Mouse (Mus musculus): ENCODE results near the gene Olfr15.
A peak's percentile ranks its signal among the peaks of the same experiment; 100 is the strongest.
"Not testable (repeated sequence)": the region's sequence is repeated elsewhere in the genome, so short reads cannot be mapped to it uniquely, and the experiment has no call there.

Gene Olfr15

GRCm38 (mm10) chr16:3830588-3831109 is at the start of gene Olfr15:
Olfr15 (plus strand) TSS chr16:3830878.
- DNase-seq (ENCODE audit: low read depth, low spot score): no peak

- no peak for DNase-seq (ENCODE audit: low read depth, low spot score)
Observed at GRCm38 (mm10) chr16:3781237-3781636, 49.4 kb upstream of the Olfr15 start.

DNA sequence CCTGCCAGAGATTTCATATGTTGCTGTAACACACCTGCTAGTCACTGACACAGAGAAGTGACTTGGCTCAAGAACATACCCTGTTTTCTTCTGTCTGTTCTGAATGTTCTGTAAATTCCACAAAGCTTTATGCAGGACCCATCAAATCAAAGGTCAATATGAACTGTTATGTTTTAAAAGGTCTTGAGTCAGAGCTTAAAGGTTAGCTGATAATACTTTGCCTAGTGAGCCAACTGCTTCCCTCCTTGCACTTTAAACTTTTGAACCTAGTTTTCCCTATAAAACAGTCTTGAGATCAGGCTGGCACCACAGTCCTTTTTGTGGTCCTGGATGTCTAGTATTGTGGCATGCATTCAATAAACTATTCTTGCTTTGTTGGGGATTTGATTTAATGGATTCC is 42.3 kb upstream of the Olfr15 start:
- no peak for DNase-seq (ENCODE audit: low read depth, low spot score)

GRCm38 (mm10) chr16:3808176-3808575 is 22.5 kb upstream of the Olfr15 start:
- no peak for DNase-seq (ENCODE audit: low read depth, low spot score)

DNA sequence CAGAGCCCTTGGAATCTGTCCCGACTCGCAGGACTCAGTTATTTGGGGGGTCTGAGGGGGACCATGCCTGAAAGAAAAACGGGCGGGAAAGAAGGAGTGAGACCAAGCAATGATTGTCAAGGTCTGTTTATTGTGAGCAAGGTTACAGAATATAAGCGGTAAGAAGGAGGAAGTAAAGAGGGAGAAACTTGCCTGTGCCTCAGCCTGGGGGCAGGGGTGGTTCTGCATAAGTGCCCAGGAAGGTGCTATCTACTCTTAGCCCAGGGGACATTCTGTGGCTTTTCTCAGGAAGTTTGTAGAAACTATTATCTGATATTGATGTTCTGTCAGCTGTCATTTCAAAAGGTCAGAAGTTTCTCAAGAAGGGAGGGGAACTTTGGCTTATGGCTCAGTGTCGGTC is 16.0 kb upstream of the Olfr15 start:
- DNase-seq (ENCODE audit: low read depth, low spot score): not testable (repeated sequence)

DNA sequence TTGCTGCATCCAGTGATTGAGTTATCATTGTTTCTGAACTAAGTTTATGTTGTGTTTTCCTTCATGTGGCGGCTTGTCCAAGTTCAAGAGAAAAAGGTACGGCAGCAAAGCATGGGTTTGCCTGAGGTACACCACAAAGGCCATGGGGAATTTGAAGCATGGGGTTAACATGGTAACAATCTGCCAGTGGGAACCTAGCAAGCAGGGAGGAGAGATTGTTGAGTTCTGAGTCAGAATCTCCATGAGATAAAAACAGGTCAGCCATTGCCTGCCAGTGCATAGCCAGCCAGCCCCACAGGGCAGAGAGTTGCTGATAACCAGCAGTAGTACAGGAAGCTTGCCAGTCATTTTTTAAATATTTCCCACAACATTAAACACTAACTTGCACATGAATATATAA is 10.5 kb upstream of the Olfr15 start:
- DNase-seq (ENCODE audit: low read depth, low spot score): no peak

DNA sequence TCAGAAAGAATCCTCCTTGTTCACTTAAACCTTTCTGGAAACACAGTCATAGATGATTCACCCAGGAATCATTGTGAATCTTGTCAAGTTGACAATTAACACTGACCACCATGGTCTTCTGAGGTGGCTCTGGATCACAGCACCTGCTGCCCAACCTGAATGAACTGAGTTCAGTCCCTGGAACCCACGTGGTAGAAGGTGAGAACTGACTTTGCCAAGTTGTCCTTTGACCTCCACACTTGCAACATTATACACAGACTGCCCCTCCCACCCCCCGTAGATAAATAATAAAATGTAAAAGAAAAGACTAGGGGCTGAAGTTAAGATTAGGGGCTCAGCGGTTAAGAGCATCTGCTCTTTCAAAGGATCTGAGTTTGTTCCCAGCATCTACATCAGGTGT is 2.7 kb upstream of the Olfr15 start:
- DNase-seq (ENCODE audit: low read depth, low spot score): no peak

GRCm38 (mm10) chr16:3829727-3830126 is 951 bp upstream of the Olfr15 start:
- DNase-seq (ENCODE audit: low read depth, low spot score): no peak

DNA sequence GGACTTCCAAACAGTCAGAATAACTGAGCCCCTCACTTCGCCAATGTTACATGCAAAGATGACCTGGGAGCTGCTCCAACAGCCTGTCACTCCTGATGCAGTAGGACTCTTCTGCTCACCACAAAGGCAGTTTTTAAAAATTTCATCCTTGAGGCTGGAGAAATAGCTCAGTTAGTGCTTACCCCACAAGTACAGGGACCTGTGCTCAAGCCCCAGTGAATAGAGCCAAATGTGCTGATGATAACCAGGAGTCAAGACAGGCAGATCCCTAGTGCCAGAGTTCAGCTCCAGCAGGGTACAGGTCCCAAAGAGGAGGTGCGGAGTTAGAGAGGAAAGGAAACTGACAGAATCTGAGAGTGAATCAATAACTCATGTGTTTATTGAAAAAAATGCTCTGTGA is 4.8 kb downstream of the Olfr15 start:
- DNase-seq (ENCODE audit: low read depth, low spot score): no peak

DNA sequence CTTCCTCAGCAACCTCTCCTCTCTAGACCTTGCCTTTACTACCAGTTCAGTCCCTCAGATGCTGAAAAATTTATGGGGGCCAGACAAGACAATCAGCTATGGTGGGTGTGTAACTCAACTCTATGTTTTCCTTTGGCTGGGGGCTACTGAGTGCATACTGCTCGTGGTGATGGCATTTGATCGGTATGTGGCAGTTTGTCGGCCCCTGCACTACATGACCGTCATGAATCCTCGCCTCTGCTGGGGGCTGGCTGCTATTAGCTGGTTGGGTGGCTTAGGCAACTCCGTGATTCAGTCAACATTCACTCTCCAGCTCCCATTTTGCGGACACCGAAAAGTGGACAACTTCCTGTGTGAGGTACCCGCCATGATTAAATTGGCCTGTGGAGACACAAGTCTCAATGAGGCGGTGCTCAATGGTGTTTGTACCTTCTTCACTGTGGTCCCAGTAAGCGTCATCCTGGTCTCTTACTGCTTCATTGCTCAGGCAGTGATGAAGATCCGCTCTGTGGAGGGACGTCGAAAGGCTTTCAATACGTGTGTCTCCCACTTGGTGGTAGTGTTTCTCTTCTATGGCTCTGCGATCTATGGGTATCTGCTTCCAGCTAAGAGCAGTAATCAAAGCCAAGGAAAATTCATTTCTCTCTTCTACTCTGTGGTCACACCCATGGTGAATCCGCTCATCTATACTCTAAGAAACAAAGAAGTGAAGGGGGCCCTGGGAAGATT is 8.6 kb downstream of the Olfr15 start:
- DNase-seq (ENCODE audit: low read depth, low spot score): no peak

- DNase-seq (ENCODE audit: low read depth, low spot score): no peak
Observed at GRCm38 (mm10) chr16:3842989-3843388, 12.3 kb downstream of the Olfr15 start.

DNA sequence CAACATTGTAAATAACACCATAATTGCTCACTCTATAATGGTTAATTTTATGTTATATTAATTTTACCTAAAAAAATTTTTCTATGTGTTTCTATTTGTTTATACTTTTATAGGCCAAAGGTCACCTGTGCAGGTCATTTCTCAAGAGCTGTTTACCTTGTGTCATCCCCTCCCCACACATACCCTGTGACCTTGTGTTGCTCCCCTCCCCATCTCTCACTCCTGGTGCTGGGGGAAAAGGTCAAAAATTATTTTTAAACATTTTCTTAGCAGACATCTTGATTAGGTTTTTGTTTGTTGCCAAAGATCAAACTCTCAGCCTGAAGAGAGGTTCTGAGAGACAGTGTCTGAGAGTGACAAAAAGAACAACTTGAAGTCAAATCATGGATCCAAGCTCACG is 13.1 kb downstream of the Olfr15 start:
- DNase-seq (ENCODE audit: low read depth, low spot score): no peak

GRCm38 (mm10) chr16:3846711-3847518 is 16.2 kb downstream of the Olfr15 start, which contains the start of gene Zfp174:
Zfp174 (plus strand) TSS chr16:3847268.
- peak; percentile 92 for DNase-seq (ENCODE audit: low read depth, low spot score)

- DNase-seq (ENCODE audit: low read depth, low spot score): no peak
Observed at GRCm38 (mm10) chr16:3847871-3848270, 17.2 kb downstream of the Olfr15 start.

DNA sequence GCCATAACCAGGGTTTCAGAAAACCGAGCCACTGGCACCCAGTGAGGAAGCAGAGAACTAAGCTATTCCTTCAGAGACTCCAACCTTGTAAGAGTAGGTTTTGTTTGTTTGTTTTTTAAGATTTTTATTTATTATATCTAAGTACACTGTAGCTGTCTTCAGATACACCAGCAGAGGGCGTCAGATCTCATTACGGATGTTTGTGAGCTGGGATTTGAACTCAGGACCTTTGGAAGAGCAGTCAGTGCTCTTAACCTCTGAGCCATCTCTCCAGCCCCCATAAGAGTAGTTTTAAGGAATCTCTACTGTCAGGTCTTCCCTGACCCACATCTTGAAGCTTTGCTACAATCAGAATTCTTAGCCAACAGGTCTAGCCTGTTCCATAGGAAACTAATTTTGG is 17.7 kb downstream of the Olfr15 start:
- DNase-seq (ENCODE audit: low read depth, low spot score): no peak

- not testable (repeated sequence) for DNase-seq (ENCODE audit: low read depth, low spot score)
Observed at GRCm38 (mm10) chr16:3851301-3851700, 20.6 kb downstream of the Olfr15 start.

GRCm38 (mm10) chr16:3852586-3852985 is 21.9 kb downstream of the Olfr15 start:
- no peak for DNase-seq (ENCODE audit: low read depth, low spot score)

- no peak for DNase-seq (ENCODE audit: low read depth, low spot score)
Observed at GRCm38 (mm10) chr16:3854437-3855182, 23.9 kb downstream of the Olfr15 start.

DNA sequence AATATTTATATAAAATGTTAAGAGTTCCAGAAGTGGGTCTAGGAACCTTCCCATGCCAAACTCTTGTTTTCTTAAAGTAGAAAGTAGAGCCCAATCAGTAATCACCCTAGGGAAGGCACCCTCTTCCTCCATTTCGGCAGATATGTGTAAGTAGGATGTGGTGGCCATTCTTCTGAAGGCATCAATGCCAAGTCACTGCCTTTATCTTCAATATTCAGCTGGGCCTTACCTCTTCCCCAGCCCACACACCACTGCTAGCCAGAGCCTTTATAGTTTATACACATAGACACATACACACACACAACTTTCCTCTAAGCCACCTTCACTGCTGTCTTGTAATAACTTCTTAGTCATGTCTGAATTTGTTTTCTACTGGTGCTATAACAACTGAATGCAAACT is 25.1 kb downstream of the Olfr15 start:
- no peak for DNase-seq (ENCODE audit: low read depth, low spot score)

- DNase-seq (ENCODE audit: low read depth, low spot score): no peak
Observed at GRCm38 (mm10) chr16:3859254-3859653, 28.6 kb downstream of the Olfr15 start.

DNA sequence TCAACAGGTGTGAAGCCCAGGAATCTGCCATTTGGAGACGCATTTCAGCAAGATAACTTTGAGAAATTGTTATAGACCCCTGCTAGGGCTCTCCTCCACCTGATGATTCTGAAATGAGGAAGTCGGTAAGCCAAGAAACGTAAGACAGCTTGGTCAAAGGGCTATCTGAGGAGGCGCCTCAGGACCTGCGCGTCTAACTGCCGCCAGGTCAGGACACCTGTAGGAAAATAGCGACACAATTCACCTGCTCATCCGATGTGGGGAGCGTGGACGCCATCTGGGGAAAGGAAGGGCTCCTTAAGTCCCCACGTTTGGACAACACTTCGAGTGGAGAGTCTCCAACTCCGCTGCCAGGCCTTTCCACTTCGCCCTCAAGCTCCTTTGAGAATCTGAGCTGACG is 41.1 kb downstream of the Olfr15 start:
- DNase-seq (ENCODE audit: low read depth, low spot score): no peak
